Mouse (Mus musculus) heart, embryonic 12.5 days (tissue): Measurements from ENCODE around the gene Atp2a2. TPM values are rescaled to one million over a fixed set of nuclear protein-coding genes. Genes with fewer than 3 reads are reported as not detected.
"Not testable (repeated sequence)": the region's sequence is repeated elsewhere in the genome, so short reads cannot be mapped to it uniquely, and the experiment has no call there.

Experiments
- ATAC-seq: fragments of 200-750 bp; cut with Nextera tagmentation; 2 replicates; pipeline ENCODE4 v1.8.0; 2017; ENCODE audit warnings: moderate TSS enrichment, moderate library complexity; ENCODE audit not compliant: insufficient number of reproducible peaks, low FRiP score
- H3K27ac ChIP-seq: fragments of 300-500 bp; sonication (generic); 2 replicates; pipeline ENCODE4 v1.5.1; 2016; ENCODE audit warnings: mild to moderate bottlenecking, moderate library complexity; ENCODE audit not compliant: poor library complexity, severe bottlenecking
- H3K27me3 ChIP-seq: fragments of 300-500 bp; sonication (generic); replicated peaks from 2 replicates; pipeline ENCODE4 v1.6.1; 2016; ENCODE audit warnings: mild to moderate bottlenecking, moderate library complexity
- H3K36me3 ChIP-seq: fragments of 300-500 bp; sonication (generic); 2 replicates; pipeline ENCODE4 v1.6.1; 2016; ENCODE audit warnings: mild to moderate bottlenecking, moderate library complexity
- H3K4me1 ChIP-seq: fragments of 300-500 bp; sonication (generic); replicated peaks from 2 replicates; pipeline ENCODE4 v1.6.1; 2016; ENCODE audit warnings: mild to moderate bottlenecking
- H3K4me2 ChIP-seq: fragments of 300-500 bp; sonication (generic); 2 replicates; pipeline ENCODE4 v1.6.1; 2016; ENCODE audit warnings: mild to moderate bottlenecking, moderate library complexity
- H3K4me3 ChIP-seq: fragments of 300-500 bp; sonication (generic); 2 replicates; pipeline ENCODE4 v1.5.1; 2016; ENCODE audit warnings: mild to moderate bottlenecking
- H3K9ac ChIP-seq: fragments of 300-500 bp; sonication (generic); 2 replicates; pipeline ENCODE4 v1.6.1; 2016; ENCODE audit warnings: mild to moderate bottlenecking, moderate library complexity
- H3K9me3 ChIP-seq: fragments of 300-500 bp; sonication (generic); replicated peaks from 2 replicates; pipeline ENCODE4 v1.6.1; 2016; ENCODE audit warnings: mild to moderate bottlenecking, moderate library complexity
- WGBS: fragments of 180-500 bp; shearing (Covaris S2); methylation state at CpG from one replicate; pipeline ENCODE4 v1.1.7; 2016; 5-methylcytosine and 5-hydroxymethylcytosine counted together
- polyA plus RNA-seq: library from polyadenylated mRNA; unstranded; fragments of >200 nt; fragmentation: Nextera tagmentation; extraction: Ambion mirVana; gene quantifications from 2 replicates; pipeline ENCODE4 v1.2.1, GENCODE M21; 2016

The Atp2a2 gene
- polyA plus RNA-seq, 1 experiment from 2014 or later = 424 TPM

GRCm38 (mm10) chr5:122474643-122475363 lies 27.2 kb downstream of the Atp2a2 start:
- Histone ChIP-seq H3K4me2 (no peak overlapping the region), H3K4me1 (peaks cover 50% of the 10 kb centered on the region), H3K27ac (no peak overlapping the region), H3K9me3 (no peaks in the 10 kb centered on the region), H3K4me3 (no peak overlapping the region), H3K9ac (no peak overlapping the region), H3K27me3 (no peaks in the 10 kb centered on the region), H3K36me3 (peaks cover 80% of the 10 kb centered on the region)
- ATAC-seq = no peak
- 78% methylated on average over 4 of the region's 4 CpGs for WGBS

- peak overlapping the region; percentile 60 for H3K27ac ChIP-seq
- H3K36me3 ChIP-seq = peaks cover 88% of the 10 kb centered on the region
- no peak overlapping the region for H3K4me3 ChIP-seq
- H3K9ac ChIP-seq = no peak overlapping the region
- no peak overlapping the region for H3K4me2 ChIP-seq
- ATAC-seq = peak; percentile 63; the same call in 1 of the 2 replicates
- 42% methylated on average over 5 of the region's 5 CpGs for WGBS
- H3K4me1 ChIP-seq = peaks cover 49% of the 10 kb centered on the region
- H3K9me3 ChIP-seq = no peaks in the 10 kb centered on the region
- no peaks in the 10 kb centered on the region for H3K27me3 ChIP-seq
Measured at GRCm38 (mm10) chr5:122471658-122472057, 30.4 kb downstream of the Atp2a2 start.

GRCm38 (mm10) chr5:122461431-122461830 lies 40.6 kb downstream of the Atp2a2 start:
- H3K27ac ChIP-seq = no peak overlapping the region
- no peak overlapping the region for H3K4me3 ChIP-seq
- H3K27me3 ChIP-seq = no peaks in the 10 kb centered on the region
- no peak overlapping the region for H3K4me2 ChIP-seq
- no peaks in the 10 kb centered on the region for H3K9me3 ChIP-seq
- ATAC-seq = no peak
- H3K4me1 ChIP-seq = no peaks in the 10 kb centered on the region
- peaks cover 95% of the 10 kb centered on the region for H3K36me3 ChIP-seq
- 84% methylated on average over 9 of the region's 9 CpGs for WGBS
- no peak overlapping the region for H3K9ac ChIP-seq

GRCm38 (mm10) chr5:122460656-122461055 lies 41.4 kb downstream of the Atp2a2 start:
- H3K27me3 ChIP-seq = no peaks in the 10 kb centered on the region
- peaks cover 95% of the 10 kb centered on the region for H3K36me3 ChIP-seq
- H3K4me3 ChIP-seq = no peak overlapping the region
- H3K27ac ChIP-seq = no peak overlapping the region
- H3K9ac ChIP-seq = no peak overlapping the region
- no peak overlapping the region for H3K4me2 ChIP-seq
- 81% methylated on average over 11 of the region's 11 CpGs for WGBS
- H3K4me1 ChIP-seq = peaks cover under 1% of the 10 kb centered on the region; the same call in 1 of the 2 replicates
- ATAC-seq = no peak
- no peaks in the 10 kb centered on the region for H3K9me3 ChIP-seq

GRCm38 (mm10) chr5:122459335-122459734 lies 42.7 kb downstream of the Atp2a2 start:
- no peak overlapping the region for H3K27ac ChIP-seq
- no peaks in the 10 kb centered on the region for H3K27me3 ChIP-seq
- no peaks in the 10 kb centered on the region for H3K9me3 ChIP-seq
- ATAC-seq = no peak
- H3K36me3 ChIP-seq = peaks cover 97% of the 10 kb centered on the region
- 90% methylated on average over 5 of the region's 5 CpGs for WGBS
- peaks cover 10% of the 10 kb centered on the region for H3K4me1 ChIP-seq
- H3K9ac ChIP-seq = no peak overlapping the region
- no peak overlapping the region for H3K4me3 ChIP-seq
- no peak overlapping the region for H3K4me2 ChIP-seq

GRCm38 (mm10) chr5:122458066-122458465 lies 44.0 kb downstream of the Atp2a2 start:
- H3K27ac ChIP-seq = no peak overlapping the region
- WGBS = 85% methylated on average over 4 of the region's 4 CpGs

GRCm38 (mm10) chr5:122457054-122457453 lies 45.0 kb downstream of the Atp2a2 start:
- not testable (repeated sequence) for H3K4me2 ChIP-seq, H3K9me3 ChIP-seq, H3K27me3 ChIP-seq, H3K4me3 ChIP-seq, ATAC-seq, H3K27ac ChIP-seq, H3K9ac ChIP-seq
- H3K36me3 ChIP-seq = peaks cover 97% of the 10 kb centered on the region
- peaks cover 32% of the 10 kb centered on the region for H3K4me1 ChIP-seq
- 76% methylated on average over 9 of the region's 9 CpGs for WGBS

More at GRCm38 (mm10) chr5:122458066-122458465, 44.0 kb downstream of the Atp2a2 start:
- Histone ChIP-seq H3K36me3 (peaks cover 97% of the 10 kb centered on the region), H3K4me1 (peaks cover 22% of the 10 kb centered on the region), H3K4me2 (no peak overlapping the region), H3K9me3 (no peaks in the 10 kb centered on the region), H3K9ac (no peak overlapping the region), H3K27me3 (no peaks in the 10 kb centered on the region), H3K4me3 (no peak overlapping the region)
- no peak for ATAC-seq

GRCm38 (mm10) chr5:122455584-122455983 lies 46.4 kb downstream of the Atp2a2 start:
- Histone ChIP-seq H3K27ac (0 out of 2 replicates have a peak overlapping the region, but pooled peaks have one; percentile 7), H3K9ac (no peak overlapping the region), H3K4me3 (no peak overlapping the region), H3K36me3 (peaks cover 91% of the 10 kb centered on the region), H3K4me1 (peaks cover 46% of the 10 kb centered on the region), H3K9me3 (no peaks in the 10 kb centered on the region), H3K27me3 (no peaks in the 10 kb centered on the region), H3K4me2 (no peak overlapping the region)
- no peak for ATAC-seq
- WGBS = 83% methylated on average over 3 of the region's 3 CpGs

GRCm38 (mm10) chr5:122454883-122455282 lies 47.1 kb downstream of the Atp2a2 start:
- H3K4me1 ChIP-seq = peaks cover 46% of the 10 kb centered on the region
- H3K9ac ChIP-seq = no peak overlapping the region
- no peaks in the 10 kb centered on the region for H3K9me3 ChIP-seq
- H3K27ac ChIP-seq = no peak overlapping the region
- ATAC-seq = no peak
- peaks cover 84% of the 10 kb centered on the region for H3K36me3 ChIP-seq
- no peak overlapping the region for H3K4me3 ChIP-seq
- 96% methylated on average over 3 of the region's 3 CpGs for WGBS
- no peaks in the 10 kb centered on the region for H3K27me3 ChIP-seq
- H3K4me2 ChIP-seq = no peak overlapping the region

GRCm38 (mm10) chr5:122454442-122454841 lies 47.6 kb downstream of the Atp2a2 start:
- Histone ChIP-seq H3K4me3 (no peak overlapping the region), H3K9me3 (no peaks in the 10 kb centered on the region), H3K27me3 (no peaks in the 10 kb centered on the region), H3K27ac (no peak overlapping the region), H3K36me3 (peaks cover 80% of the 10 kb centered on the region), H3K9ac (no peak overlapping the region), H3K4me1 (peaks cover 46% of the 10 kb centered on the region), H3K4me2 (no peak overlapping the region)
- no peak for ATAC-seq
- WGBS = 87% methylated on average over 4 of the region's 4 CpGs

- peaks cover 67% of the 10 kb centered on the region for H3K36me3 ChIP-seq
- no peak for ATAC-seq
- peaks cover 46% of the 10 kb centered on the region for H3K4me1 ChIP-seq
- no peak overlapping the region for H3K9ac ChIP-seq
- H3K4me2 ChIP-seq = no peak overlapping the region
- H3K27ac ChIP-seq = peak overlapping the region; percentile 65
- no peaks in the 10 kb centered on the region for H3K9me3 ChIP-seq
- H3K27me3 ChIP-seq = no peaks in the 10 kb centered on the region
- WGBS = 61% methylated on average over 6 of the region's 6 CpGs
- no peak overlapping the region for H3K4me3 ChIP-seq
Measured at GRCm38 (mm10) chr5:122453188-122453587, 48.8 kb downstream of the Atp2a2 start.
